Mouse (Mus musculus): Measurements from ENCODE around the gene Pik3cd.

DNA sequence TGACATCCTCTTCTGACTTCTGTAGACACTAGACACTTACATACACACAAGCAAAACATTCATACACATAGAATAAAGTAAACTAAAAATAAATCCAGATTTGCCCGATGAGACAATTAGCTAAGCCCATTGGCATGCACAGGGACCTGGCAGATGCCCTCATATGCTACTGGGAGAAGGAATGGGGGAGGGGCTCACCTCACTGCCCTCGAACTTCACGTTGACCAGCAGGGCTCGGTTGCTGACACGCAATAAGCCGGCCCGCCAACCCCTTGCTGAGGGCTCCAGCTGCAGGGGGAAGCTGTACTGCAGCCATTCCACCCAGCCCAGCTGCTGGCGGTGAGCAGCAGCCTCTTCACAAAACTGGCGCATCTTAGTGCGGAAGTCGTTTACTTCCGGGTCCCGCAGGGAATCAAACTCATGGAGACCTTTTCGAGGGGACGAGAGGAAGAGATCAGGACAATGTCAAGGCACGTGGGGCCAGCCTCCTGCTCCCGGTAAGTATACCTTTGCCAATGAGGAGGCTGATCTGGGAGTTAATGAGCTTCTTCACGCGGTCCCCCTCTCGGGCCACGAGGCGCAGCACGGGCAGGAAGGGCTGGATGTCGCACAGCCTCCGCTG, 42.8 kb downstream of the Pik3cd start:
- no peak for TF ChIP-seq POLR2A (IDR thresholded peaks at IDR 0.05; ENCODE audit: control insufficient read depth, extremely low read depth, insufficient read depth, low read length, poor library complexity)
- TF ChIP-seq CTCF (IDR thresholded peaks at IDR 0.05; ENCODE audit: borderline replicate concordance, control insufficient read depth, extremely low read depth, insufficient read depth, low read length, poor library complexity), result no peak

Data from thymus, adult 2 months (tissue).